Mouse (Mus musculus): ENCODE measurements at regions not wholly inside any gene's neighbourhood (a gene's known extent, or its start where the extent isn't known, plus 50 kb on each side); places are given as distances from the start of the nearest gene placed in this dataset.
"Not testable (repeated sequence)": the region's sequence is repeated elsewhere in the genome, so short reads cannot be mapped to it uniquely, and the experiment has no call there.

GRCm38 (mm10) chr7:60352206-60352605 is 212.2 kb upstream of the Snrpn start:
- not testable (repeated sequence) for H3K9ac ChIP-seq; H3K4me2 ChIP-seq (replicated peaks); H3K9me3 ChIP-seq (ENCODE audit: control insufficient read depth, low read length); H3K36me3 ChIP-seq (replicated peaks; ENCODE audit: control insufficient read depth, insufficient read depth); ATAC-seq (ENCODE audit: low FRiP score); DNase-seq (ENCODE audit: low spot score); H3K27me3 ChIP-seq (ENCODE audit: control insufficient read depth, insufficient read depth, low read length); H3K27ac ChIP-seq; H3K4me1 ChIP-seq (replicated peaks; ENCODE audit: control insufficient read depth, insufficient read depth, low read length); H3K4me3 ChIP-seq (replicated peaks; ENCODE audit: low read length)
- 82% methylated on average over 2 of the region's 2 CpGs for WGBS
